Mouse (Mus musculus) layer of hippocampus, adult 8-10 months (tissue): ENCODE measurements around the gene Cyba. TPM values are rescaled to one million over a fixed set of nuclear protein-coding genes. Genes with fewer than 3 reads are reported as not detected.

Experiments used
- DNase-seq, 2 experiments: peaks; one replicate each; pipeline ENCODE4 v3.0.0; 2022; ENCODE audit warnings: low spot score in 2 of 2
- total RNA-seq, 4 experiments: library from RNA; stranded (reverse); gene quantifications; 2 replicates each; pipeline ENCODE4 v1.2.4; 2022

The Cyba gene
- total RNA-seq: 10 to 100 TPM in 3 of 4 experiments, 1 to 10 TPM in 1; 7.4 to 54.9 (median 25.7) TPM

DNA sequence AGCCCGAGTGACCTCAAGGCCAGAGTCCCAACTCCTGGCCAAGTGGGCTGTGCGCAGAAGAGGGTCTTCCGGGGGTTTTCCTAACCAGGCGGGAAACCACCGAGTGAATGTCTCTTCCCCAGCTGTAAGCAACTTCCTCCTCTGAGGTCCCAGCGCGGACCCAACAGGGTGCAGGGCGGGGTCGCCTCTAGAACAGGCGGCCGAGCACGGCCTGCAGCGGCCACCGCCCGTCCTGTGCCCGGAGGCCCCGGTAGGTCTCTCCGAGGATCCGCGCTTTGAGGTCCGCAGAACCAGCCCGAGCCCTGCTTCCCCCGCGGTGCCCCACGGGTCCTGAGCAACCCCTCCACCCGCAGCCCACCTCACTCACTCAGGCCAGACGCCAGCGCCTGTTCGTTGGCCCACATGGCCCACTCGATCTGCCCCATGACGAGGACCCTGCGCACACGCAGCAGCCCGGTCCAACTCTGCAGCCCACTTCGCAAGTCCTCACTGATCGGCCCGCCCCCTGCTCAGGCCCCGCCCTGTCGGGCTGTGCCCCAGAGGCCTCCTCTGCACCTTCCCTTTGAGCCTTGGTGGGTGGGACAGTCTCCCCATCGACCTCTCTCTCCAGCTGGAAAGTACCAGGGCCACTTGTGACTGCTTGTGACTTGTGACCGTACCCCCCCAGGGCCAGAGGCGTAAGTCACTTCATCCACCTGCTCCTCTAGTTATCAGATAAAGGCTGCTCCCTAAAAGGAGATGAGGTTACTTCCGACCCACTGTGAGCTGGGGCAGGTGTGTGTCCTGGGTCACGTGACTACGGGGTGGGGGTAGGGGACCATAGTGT lies at the start of gene Cyba:
Gene Cyba (minus strand): TSS at position 488 of the 826 bp plus-strand sequence.
- no peak for DNase-seq

DNA sequence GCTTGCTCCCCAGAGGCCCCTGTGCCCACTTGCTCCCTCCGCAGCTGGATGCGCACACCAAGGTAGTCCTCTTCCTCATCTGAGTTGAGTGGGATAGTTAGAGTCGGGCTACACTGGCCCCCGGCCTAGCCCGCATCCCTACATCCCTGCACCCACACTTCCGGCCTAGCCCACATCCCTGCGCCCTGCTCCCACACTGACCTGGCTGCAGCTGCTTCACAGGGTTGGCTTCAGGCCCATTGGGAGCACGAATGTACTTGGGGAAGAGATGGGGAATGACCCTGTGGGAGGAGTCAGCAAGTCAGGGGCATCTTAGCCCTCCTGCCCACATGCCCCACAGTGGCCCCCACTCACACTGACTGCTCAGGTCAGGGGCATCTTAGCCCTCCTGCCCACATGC lies 49.7 kb upstream of the Cyba start:
- DNase-seq: no peak

DNA sequence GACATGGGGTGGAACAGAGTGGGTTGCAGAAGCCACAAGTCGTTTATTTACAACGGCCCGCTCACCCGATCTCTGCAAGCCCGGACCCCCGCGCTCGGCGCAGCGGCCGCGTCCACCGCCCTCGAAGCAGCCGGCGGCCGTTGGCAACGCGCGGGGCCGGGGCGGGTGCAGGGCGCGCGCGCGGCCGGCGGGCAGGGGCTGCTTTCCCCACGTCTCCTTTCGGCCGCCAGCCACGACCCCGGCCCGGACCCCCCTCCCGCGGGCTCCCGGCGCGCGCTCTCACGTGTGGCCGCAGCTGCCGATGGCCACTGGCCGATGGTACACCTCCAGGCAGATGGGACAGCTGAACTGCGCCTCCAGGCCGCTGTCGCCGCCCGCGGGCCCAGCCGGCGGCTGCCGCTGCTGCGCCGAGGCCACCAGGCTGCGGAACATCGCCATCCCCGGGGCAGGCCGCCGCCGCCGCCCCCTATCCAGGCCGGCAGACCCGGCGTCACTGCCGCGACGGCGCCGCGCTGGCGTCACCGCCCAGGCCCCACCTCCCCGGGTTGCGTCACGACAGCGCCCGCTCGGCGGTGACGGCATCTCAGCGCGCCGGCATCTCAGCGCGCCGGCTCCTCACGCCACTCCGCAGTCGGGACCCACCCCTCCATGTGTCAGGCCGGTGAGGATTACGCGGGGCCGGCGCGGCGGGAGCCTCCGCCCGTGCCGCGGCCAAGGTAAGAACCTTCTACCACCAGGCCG lies 43.0 kb upstream of the Cyba start, which contains the start of the genes Rnf166 and Ctu2:
Gene Rnf166 (minus strand): TSS at position 485 of the 741 bp plus-strand sequence.
Gene Ctu2 (plus strand): TSS at position 564 of the 741 bp plus-strand sequence.
- DNase-seq: peak; percentile 72 to 87

DNA sequence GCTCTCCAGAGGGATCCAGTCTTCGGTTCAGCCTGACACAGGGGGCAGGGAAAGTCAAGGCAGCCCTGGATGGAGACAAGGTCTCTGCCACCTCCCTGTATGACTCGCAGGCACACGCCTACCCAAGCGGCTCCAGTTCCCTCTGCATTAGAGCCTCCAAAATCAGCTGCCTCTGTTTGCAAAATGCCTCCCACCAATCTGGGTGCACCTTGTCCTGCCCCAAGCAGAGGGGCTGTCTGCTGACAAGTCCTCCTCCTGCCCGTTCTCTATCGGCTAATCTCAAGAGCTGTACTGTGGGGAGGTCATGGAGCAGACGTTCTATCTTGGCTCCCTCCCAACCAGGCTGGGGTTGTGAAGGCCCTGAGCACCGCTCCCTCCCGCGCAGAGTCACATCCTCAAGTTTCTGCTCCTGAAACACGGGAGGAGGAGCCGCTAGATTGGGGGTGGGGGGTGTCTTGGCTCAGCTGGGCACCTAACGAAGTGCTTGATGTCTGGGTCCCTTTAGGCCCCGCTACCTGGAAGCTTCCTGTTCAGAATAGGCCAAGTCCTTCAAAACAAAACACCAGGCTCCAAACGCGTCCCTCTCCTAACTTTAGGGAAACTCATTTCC lies 42.3 kb upstream of the Cyba start:
- DNase-seq: no peak

DNA sequence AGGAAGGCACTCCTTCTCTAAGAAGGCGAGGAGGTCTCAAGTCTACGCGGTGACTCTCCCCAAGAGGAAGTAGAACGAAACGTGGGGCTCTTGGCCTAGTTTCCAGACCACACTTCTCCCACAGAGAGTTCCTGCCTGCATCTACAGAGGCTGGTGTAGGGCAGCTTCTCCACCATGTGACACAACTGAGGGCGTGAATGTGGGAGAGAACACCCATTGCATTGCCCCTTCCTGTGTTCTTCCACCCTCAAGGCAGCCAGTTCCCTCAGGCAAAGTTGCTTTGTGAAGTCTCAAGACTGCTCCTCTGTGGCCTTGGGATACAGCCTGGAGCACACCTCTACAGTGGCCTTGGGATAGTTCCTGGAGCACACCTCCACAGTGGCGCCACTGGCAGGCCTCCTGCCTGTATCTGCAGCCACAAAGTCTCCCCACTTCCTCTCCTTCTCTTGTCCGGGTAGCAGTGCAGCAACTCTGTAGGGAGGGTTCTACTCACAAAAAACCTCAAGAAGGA lies 41.2 kb upstream of the Cyba start:
- no peak for DNase-seq

DNA sequence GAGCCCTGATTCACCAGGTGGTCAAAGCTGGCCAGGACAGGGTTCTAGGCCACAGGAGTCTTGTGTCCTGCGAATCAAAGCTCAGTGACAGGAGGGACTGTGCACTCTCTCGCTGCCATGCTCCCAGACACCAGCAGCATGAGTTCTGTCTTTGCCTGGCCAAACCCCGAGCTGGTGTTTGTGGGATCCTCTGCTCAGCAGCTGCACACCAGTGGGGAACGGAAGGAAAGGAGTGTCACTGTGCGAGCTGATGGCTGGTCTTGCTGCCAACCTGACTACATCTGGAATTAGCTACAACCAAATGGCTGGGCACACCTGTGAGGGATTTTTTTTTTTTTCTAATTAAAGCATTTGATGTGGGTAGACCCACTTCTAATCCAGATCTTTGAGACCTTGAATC lies 38.0 kb upstream of the Cyba start:
- DNase-seq: no peak

DNA sequence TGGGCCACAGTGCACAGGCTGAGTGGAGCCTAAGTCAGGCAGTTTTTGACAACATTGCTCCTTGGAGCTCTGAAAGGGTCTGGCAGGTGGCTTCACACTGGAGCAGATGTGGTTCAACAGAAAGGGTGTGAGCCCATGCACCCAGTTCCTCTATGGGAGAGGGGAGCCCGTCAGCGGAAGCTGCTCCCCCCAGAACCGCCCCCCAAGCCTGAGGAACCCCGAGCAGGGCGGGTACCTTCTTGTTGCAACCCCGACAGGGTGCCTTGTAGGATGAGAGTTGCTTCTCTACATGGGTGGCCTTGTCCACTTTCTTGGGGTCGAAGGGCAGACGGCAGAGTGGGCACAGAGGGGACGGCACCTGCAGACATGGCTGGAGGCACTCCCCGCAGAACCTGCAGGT lies 37.2 kb upstream of the Cyba start:
- no peak for DNase-seq

DNA sequence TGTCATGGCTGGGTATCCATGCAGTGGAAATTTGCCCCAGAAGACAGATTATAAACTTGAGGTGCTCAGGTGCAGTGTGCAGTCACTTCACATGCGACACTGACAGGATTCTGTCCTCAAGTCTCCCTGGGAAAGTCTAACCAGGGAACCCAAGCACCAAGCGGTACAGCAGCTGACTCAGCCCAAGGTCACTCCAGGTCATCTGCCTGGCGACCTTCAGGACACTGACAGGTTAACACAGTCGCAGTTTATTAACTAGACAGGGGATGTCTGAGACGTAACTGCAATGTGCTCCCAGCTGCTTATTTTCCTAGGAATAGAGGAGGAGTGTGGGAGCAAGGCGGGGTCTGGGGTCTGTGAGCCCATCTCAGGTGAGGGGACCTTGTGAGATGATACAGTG lies 36.7 kb upstream of the Cyba start:
- no peak for DNase-seq

DNA sequence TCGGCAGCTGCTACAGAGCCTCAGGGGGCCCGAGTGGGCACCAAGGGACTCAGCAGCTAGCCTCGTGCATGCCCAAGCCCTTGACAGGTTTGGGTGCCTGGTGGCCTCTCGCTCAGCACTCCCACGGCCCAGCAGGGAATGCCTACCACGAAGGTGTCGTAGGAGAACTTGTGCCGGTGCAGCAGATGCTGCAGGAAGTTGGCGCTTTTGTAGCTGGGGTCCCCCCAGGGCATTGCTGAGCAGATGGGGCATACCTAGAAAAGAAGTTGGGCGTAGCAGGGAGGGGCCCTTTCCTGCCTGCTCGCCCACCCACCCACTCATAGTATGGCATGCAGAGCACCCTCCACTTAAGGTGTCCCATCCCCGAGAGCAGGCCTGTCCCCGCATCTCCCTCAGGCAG lies 35.1 kb upstream of the Cyba start:
- DNase-seq: no peak

DNA sequence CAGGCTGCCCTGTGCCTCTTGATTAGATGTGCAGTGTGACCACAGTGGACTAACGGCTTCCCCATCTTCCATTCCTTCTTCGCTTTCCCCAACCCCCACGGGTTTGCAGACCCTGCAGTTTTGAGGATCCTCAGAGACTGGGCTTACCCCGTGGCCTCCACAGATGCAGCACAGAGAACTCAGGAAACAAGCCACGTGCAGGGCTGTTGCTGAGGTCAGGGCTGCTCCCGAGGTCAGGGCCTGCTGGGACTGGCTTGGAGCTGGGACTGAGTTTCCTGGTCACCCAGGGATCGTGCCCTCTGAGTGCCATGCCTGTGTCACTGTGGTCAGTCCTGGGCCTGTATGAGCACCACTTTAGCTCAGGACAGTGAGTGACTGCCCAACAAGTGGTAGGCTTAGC lies 32.3 kb upstream of the Cyba start:
- DNase-seq: no peak

DNA sequence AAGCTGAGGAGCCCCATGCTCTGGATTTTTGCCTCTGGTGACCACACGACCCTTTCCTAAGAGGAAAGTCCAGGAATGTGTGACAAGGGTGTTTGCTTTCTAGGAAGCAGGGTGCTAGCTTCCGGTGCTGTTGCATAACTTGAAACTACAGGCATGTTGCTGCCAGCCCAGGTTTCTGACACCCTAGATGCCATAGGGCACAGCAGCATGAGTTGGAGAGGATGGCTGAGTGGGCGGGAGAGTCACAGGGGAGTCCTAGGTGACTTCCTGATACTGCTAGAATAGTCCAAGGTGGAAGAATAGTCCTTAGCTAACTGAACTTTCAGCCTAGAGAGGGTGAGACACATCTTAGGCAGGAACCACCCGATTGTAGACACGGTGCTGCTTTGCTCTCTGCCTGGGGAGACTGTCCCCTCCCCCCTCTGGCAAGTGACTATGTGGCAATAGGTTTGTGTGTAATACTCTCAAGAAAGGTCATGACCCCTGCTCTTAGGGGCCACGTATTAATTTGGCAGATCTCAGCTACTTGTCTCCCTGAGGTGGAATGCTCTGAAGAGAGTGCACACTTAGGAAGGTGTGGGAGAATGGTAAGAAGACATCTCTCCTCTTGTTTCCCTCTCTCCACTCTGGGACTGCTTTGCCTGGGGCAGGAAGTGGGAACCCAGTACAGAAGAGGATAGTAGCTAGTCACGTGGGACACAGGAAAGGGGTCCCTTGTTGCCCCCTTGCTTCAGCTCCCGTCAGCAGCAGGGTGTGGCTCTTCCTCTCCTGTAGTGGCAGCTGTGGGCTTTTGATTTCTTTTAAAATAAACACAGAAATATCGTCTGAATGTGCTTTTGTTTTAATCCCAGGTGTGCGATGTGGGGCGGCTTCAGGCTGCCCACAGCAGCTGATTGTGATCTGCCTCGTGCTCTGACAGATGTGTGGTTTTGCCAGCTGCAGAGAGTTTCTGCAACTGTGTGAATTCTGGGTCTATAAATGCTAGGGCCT lies 31.2 kb upstream of the Cyba start:
- no peak for DNase-seq

DNA sequence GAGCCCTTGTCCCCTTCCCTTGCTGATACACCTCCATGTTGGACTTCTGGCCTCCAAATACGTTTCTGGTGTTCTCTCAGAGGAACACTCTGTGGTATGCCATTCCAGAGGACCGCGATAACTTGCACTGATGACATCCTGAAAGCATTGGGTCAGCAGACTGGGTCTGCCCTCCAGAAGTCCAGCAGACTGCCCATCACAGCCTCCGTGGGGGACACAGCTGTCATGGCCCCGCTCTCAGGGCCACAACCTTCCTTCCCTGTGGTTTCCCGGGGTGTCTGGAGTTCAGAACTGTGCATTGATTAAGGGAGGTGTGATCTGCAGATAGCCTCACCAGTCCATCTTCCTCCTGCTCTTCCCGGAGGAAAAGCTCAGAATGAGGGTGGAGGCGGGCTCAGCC lies 29.8 kb upstream of the Cyba start:
- no peak for DNase-seq

DNA sequence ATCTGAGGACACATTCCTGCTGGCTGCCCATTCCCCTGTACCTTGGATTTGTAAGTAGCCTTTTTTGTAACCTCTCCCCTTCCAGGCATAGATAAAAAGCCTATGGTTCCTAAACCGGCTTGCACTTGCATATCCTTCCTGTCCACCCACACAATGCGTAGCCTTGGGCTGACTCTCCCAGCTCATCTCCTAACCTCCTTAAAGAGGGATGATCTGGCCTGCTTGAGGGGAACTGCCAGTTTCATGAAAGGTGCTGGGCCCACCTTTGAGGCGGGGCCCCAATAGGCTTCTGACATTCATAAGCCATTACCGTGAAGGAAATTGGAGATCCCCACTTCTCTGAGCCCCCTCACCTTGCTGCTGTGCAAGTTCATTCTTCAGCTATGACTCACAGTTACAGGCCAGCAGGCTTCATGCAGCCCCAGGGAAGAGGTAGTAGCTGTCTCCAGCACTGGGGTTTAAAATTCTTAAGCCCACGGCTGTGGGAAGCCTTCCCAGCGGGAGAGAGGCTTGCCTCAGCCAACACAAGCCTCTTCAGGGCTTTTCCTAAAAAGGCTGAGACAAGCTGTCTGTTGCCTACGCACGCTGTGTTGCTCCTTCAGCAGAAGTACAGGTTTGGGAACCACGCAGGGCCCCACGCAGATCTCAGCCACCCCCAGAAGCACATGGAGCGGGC lies 28.9 kb upstream of the Cyba start:
- DNase-seq: peak; percentile 56 to 63

DNA sequence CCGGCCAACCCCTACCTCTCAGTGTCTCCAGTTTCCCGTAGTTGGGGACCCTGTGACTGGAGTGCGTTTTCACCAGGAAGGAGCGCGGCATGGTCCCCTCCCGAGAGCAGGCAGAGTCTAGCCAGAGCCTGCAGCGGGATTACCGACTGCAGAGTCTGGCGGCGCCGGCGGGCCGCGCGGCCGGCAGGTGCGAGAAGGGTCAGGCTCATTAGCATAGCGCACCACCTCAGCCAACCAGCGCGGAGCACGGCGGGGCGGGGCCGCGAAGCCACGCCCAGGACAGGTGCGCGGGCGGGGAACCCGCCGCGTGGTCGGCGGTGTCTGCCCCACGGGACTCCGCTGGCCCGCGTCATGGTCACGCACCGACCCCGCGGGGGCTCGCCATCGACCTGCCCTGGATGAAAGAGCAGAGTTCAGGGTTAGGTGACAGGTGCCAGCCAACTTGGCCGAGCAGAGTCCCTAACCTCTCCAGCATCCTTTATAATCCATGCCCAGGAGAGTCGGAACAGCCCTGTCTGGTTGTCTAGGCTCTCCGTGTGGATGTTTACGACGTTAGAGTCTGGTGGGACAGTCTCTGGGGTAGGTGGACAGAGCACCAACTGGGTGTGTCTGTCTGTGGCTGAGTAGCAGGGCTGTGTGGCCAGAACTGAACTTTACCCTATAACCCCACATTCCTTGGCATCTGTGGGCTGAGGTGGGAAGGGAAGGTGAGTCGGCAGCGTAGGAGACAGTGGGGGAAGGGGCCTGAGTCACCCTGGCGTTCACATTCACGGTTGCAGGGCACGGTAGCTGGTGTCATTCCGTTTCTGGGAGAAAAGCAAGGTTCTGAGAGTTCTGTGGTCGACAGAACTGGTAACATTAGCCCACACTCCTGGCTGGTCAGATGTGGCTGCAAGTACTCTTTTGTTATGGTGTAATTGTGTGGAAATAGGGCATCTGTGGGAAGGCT lies 28.1 kb upstream of the Cyba start, which contains the start of gene Snai3:
Gene Snai3 (minus strand): TSS at position 210 of the 949 bp plus-strand sequence.
- DNase-seq: no peak

DNA sequence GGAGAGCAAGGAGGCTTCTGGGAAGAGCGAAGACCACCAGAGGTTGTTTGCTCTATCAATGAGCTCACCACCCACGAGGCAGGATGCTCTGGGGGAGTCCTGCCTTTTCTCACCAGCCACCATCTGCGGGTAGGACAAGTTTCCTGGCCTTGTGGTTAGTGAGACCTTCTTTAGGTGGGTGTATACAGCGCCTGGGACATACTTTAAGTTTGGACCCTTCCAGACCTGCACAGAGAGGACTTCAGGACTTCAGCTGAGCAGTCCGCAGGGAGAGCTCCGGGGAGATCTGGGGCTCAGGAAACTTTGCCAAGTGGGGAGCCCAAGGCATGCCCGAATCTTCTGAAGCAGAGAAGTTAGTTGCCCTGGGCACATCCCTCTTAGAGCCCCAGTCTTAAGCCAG lies 27.3 kb upstream of the Cyba start:
- DNase-seq: no peak

DNA sequence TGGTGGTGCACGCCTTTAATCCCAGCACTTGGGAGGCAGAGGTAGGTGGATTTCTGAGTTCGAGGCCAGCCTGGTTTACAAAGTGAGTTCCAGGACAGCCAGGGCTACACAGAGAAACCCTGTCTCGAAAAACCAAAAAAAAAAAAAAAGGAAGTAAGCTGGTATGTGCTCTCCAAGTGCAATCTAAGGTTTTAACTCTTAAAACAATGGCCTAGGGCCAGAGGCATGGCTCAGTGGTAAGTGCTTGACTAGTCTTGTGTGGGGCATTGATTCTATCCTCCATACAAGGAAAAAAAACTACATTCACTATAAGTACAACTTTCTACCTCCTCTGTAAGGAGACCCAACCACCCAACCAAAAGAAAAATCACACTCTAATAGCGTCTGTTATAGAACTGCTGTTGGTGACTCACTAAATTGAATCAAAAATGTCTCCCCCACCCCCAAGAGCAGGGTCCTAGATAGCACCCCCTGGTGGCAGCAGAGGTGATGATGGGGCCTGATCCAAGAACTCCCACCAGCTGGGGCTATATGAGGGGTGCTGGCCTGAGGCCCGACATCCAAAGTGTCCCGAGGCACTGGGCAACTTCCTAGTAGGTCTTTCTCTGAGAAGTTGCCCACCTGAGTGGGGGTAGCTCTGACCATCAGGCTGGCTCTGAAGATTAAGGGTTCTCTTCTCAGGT lies 26.6 kb upstream of the Cyba start:
- no peak for DNase-seq

DNA sequence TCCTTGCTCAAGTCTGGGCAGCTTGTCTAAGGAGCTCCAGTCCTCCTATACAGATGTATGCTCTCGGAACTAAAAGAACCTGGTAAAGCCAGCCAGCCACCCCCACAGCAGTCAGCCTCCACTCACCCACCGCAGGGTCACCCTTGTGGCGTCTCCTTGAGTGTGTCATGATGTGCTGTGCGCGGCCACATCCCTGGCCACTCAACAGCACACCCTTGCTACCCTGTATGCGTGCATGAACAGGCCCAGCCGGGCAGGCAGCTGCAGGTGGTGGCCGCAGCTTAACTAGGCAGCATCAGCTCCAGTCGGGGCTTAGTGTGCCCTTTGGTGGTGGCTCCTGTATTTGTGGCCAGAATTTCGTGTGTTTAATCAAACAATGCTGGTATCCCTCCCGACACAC lies 24.4 kb upstream of the Cyba start:
- no peak for DNase-seq

DNA sequence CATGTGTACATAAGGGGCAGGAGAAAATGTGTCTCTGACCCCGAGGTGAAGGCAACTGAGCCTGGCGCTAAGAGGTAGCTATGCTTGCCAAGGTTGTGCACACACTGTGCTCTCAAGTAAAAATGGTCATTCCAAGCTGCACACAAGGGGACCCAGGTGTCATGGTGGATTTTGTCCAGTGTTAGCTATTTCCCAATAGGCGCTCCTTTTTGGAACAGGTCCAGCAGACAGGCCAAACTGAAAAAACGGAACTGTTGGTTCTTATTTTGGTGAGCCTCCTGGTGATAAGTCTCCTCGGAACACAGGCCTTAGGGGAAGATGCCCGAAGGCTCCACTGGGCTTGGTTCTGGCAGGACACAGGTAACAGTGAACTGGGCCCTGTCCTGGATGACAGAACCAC lies 21.7 kb upstream of the Cyba start:
- no peak for DNase-seq
